Mouse (Mus musculus) MEL (cell line): Measurements from ENCODE around the gene Rtn4rl1. TPM values are rescaled to one million over a fixed set of nuclear protein-coding genes. Genes with fewer than 3 reads are reported as not detected.

ENCODE experiments used
- BHLHE40 ChIP-seq: IDR thresholded peaks from 2 replicates; pipeline ENCODE4 v1.6.1; 2012; ENCODE audit warnings: low read depth, mild to moderate bottlenecking, inconsistent platforms, low read length, improper control_type of control experiment, borderline replicate concordance
- ELF1 ChIP-seq: IDR thresholded peaks from 2 replicates; pipeline ENCODE4 v1.6.1; 2014; ENCODE audit warnings: low read depth, mild to moderate bottlenecking, inconsistent platforms, low read length, improper control_type of control experiment, moderate library complexity
- GABPA ChIP-seq: IDR thresholded peaks from 2 replicates; pipeline ENCODE4 v1.6.1; 2012; ENCODE audit warnings: low read depth, mild to moderate bottlenecking, inconsistent platforms, low read length, improper control_type of control experiment, moderate library complexity
- HCFC1 ChIP-seq: IDR thresholded peaks from 2 replicates; pipeline ENCODE4 v1.6.1; 2012; ENCODE audit warnings: low read depth, mild to moderate bottlenecking, inconsistent platforms, low read length, improper control_type of control experiment, moderate library complexity
- MXI1 ChIP-seq: IDR thresholded peaks from 2 replicates; pipeline ENCODE4 v1.6.1; 2011; ENCODE audit warnings: mild to moderate bottlenecking, low read depth, low read length, improper control_type of control experiment
- MYB ChIP-seq: IDR thresholded peaks from 2 replicates; pipeline ENCODE4 v1.6.1; 2011; ENCODE audit warnings: mild to moderate bottlenecking, low read depth, low read length, improper control_type of control experiment
- RCOR1 ChIP-seq: IDR thresholded peaks from 2 replicates; pipeline ENCODE4 v1.6.1; 2012; ENCODE audit warnings: low read depth, mild to moderate bottlenecking, inconsistent platforms, low read length, improper control_type of control experiment
- polyA plus RNA-seq, 2 experiments: library from polyadenylated mRNA; stranded (reverse) in 1 of 2; unstranded in 1 of 2; fragments of >175 nt in 1 of 2; fragments of >200 nt in 1 of 2; gene quantifications; 2 replicates each; pipeline versions ENCODE4 v1.2.1 to v1.2.4; 2012; ENCODE audit warnings: low replicate concordance in 2 of 2, low read depth in 1 of 2; ENCODE audit not compliant: insufficient read length in 2 of 2, insufficient read depth in 1 of 2, missing spikeins in 1 of 2
- total RNA-seq: library from RNA; depleted of rRNA; stranded (reverse); fragments of 300-350 nt; gene quantifications from 2 replicates; pipeline ENCODE4 v1.2.3, GENCODE M21; 2012; rRNA removed

Gene Rtn4rl1
- total and polyA plus RNA-seq, 3 experiments = 0.35 to 2.6 TPM; not detected in 1

- TF ChIP-seq RCOR1 = peak; percentile 93
- TF ChIP-seq ELF1 = peak; percentile 42; the same call in 1 of the 2 replicates
- TF ChIP-seq BHLHE40 = peak; percentile 90
- TF ChIP-seq HCFC1 = peak; percentile 61
- TF ChIP-seq MYB = peak; percentile 66; the same call in 1 of the 2 replicates
- peak; percentile 89; the same call in 1 of the 2 replicates for TF ChIP-seq GABPA
- peak; percentile 98 for TF ChIP-seq MXI1
Observed at GRCm38 (mm10) chr11:75313834-75314233, 120.3 kb downstream of the Rtn4rl1 start (continued).

Other genes with a start within 250 kb of the Rtn4rl1 start
- 16.7 and 18.8 TPM in 2 replicates for gene Hic1, start 24.3 kb upstream of the Rtn4rl1 start, total RNA-seq
- gene Hic1, start 24.3 kb upstream of the Rtn4rl1 start, polyA plus RNA-seq = 10 to 100 TPM in 1 of 2 experiments, not detected in 1; 18.2 TPM
- gene Ovca2, start 14.9 kb upstream of the Rtn4rl1 start, total RNA-seq = 22.7 and 33.1 TPM in 2 replicates
- gene Ovca2, start 14.9 kb upstream of the Rtn4rl1 start, polyA plus RNA-seq = 10 to 100 TPM in 1 of 2 experiments, not detected in 1; 23.1 TPM
- gene Dph1, start 2.5 kb upstream of the Rtn4rl1 start, total RNA-seq = 54.2 and 59.5 TPM in 2 replicates
- gene Dph1, start 2.5 kb upstream of the Rtn4rl1 start, polyA plus RNA-seq = 10 to 100 TPM in 1 of 2 experiments, not detected in 1; 58.4 TPM
- gene Rpa1, start 154.5 kb downstream of the Rtn4rl1 start, total RNA-seq = 242 and 267 TPM in 2 replicates
- 100 to 1,000 TPM; 179 to 481 TPM for gene Rpa1, start 154.5 kb downstream of the Rtn4rl1 start, polyA plus RNA-seq
- gene Smyd4, start 154.7 kb downstream of the Rtn4rl1 start, total RNA-seq = 11.4 and 12.8 TPM in 2 replicates
- gene Smyd4, start 154.7 kb downstream of the Rtn4rl1 start, polyA plus RNA-seq = 1 to 10 TPM in 1 of 2 experiments, not detected in 1; 9.6 TPM
- not detected in 2 replicates for gene Serpinf1, start 228.9 kb downstream of the Rtn4rl1 start, total RNA-seq
- gene Serpinf1, start 228.9 kb downstream of the Rtn4rl1 start, polyA plus RNA-seq = under 1 TPM in 1 of 2 experiments, not detected in 1; 0.36 TPM
- not detected in 2 replicates for gene Serpinf2, start 245.8 kb downstream of the Rtn4rl1 start, total RNA-seq
- gene Serpinf2, start 245.8 kb downstream of the Rtn4rl1 start, polyA plus RNA-seq = under 1 TPM in 1 of 2 experiments, not detected in 1; 0.07 TPM